Mouse (Mus musculus): ENCODE results near the gene Fbxl5. TPM values are rescaled to one million over a fixed set of nuclear protein-coding genes. Genes with fewer than 3 reads are reported as not detected.

Fbxl5 gene
- polyA plus RNA-seq, 1 experiment from 2014 or later = 96.6 TPM

DNA sequence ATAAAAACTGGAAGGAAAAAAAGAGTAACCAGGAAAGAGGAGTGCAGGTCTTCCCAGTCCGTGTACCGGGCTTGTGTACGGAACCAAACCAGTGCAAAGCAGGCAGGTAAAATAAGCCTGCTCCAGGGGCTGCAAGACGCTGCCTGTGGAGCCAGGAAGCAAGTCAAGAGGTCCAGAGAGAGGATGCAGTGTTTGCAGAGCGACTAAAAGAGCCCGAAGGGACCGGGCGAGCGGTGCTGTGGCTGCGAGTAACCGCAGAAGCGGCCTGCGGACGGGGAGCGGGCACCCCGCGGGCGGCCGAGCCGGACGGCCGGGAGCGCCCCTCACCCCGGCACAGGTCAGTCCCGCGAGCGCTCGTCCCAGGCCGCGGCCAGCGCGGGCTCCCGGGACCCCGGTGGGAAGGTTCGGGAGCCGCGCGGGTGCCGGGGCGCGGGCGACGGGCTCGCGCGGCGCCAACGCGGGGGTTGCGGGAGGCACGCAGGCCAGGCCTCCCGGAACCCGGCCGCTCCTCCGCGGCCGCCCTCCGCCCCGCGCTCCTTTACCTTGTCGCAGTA is 39.9 kb downstream of the Fbxl5 start:
- under 1% methylated on average over 49 of the region's 61 CpGs for WGBS
- Histone ChIP-seq H3K27ac (ENCODE audit: low read depth, low read length) (peak overlapping the region; percentile 99), H3K27me3 (ENCODE audit: control insufficient read depth, insufficient read depth, low read length) (no peaks in the 10 kb centered on the region), H3K9ac (replicated peaks; ENCODE audit: low read depth, low read length) (peak overlapping the region; percentile 92), H3K4me1 (ENCODE audit: control insufficient read depth, insufficient read depth, low read length) (peaks cover 15% of the 10 kb centered on the region), H3K9me3 (ENCODE audit: control insufficient read depth, low read length) (no peaks in the 10 kb centered on the region), H3K36me3 (ENCODE audit: control insufficient read depth, insufficient read depth, low read length) (no peaks in the 10 kb centered on the region), H3K4me3 (ENCODE audit: low read depth, low read length) (peak overlapping the region; percentile 83), H3K4me2 (ENCODE audit: low read depth, low read length) (peak overlapping the region; percentile 76)
- no peak; the same call in 1 of the 2 replicates for ATAC-seq (ENCODE audit: low read depth)

DNA sequence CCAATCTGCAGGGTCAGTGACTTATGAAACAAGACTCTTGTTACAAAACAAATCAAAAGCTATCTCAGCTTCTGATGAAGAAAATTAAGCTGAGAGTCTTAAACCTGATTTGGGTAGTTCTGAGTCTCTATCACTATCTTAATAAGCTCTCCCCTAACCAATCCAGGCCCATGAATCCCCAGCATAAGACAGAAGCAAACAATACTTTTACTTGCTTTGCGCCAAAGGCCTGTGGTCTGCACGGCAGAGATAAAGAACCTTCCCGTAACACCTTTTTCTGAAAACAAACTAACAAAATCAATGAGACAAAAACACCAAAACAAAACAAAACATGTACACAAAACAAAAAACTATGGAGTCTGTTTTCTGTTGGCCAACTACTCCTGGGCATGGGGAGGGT is 42.9 kb downstream of the Fbxl5 start:
- no peak for ATAC-seq (ENCODE audit: low read depth)
- Histone ChIP-seq H3K4me2 (ENCODE audit: low read depth, low read length) (no peak overlapping the region), H3K4me3 (ENCODE audit: low read depth, low read length) (no peak overlapping the region), H3K4me1 (ENCODE audit: control insufficient read depth, insufficient read depth, low read length) (peaks cover 17% of the 10 kb centered on the region), H3K27me3 (ENCODE audit: control insufficient read depth, insufficient read depth, low read length) (no peaks in the 10 kb centered on the region), H3K36me3 (ENCODE audit: control insufficient read depth, insufficient read depth, low read length) (no peaks in the 10 kb centered on the region), H3K27ac (ENCODE audit: low read depth, low read length) (no peak overlapping the region), H3K9me3 (ENCODE audit: control insufficient read depth, low read length) (no peaks in the 10 kb centered on the region), H3K9ac (replicated peaks; ENCODE audit: low read depth, low read length) (no peak overlapping the region)
- 96% methylated on average over 3 of the region's 3 CpGs for WGBS

DNA sequence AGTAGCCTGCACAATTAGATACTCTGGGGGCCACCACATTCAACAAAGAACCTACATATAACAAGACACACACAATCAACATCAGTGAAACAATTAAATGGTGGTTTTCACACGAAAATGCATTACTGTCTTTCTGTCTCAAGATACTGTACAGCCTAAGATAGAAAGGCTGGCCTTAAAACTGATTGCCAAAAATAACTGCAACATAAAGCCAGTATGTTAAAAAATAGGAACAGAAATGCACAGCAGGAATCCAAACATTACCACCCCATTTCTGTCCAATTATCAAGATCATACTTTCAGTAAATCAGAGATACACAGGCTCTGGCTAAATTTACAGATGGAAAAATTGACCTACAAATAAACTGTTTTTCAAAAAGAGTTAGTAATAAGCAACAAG is 44.4 kb downstream of the Fbxl5 start:
- ATAC-seq (ENCODE audit: low read depth) = no peak
- Histone ChIP-seq H3K36me3 (ENCODE audit: control insufficient read depth, insufficient read depth, low read length) (no peaks in the 10 kb centered on the region), H3K9ac (replicated peaks; ENCODE audit: low read depth, low read length) (no peak overlapping the region), H3K4me2 (ENCODE audit: low read depth, low read length) (no peak overlapping the region), H3K27ac (ENCODE audit: low read depth, low read length) (no peak overlapping the region), H3K4me1 (ENCODE audit: control insufficient read depth, insufficient read depth, low read length) (peaks cover 13% of the 10 kb centered on the region), H3K9me3 (ENCODE audit: control insufficient read depth, low read length) (no peaks in the 10 kb centered on the region), H3K4me3 (ENCODE audit: low read depth, low read length) (no peak overlapping the region), H3K27me3 (ENCODE audit: control insufficient read depth, insufficient read depth, low read length) (no peaks in the 10 kb centered on the region)
- 32% methylated on average over 1 of the region's 1 CpGs for WGBS

DNA sequence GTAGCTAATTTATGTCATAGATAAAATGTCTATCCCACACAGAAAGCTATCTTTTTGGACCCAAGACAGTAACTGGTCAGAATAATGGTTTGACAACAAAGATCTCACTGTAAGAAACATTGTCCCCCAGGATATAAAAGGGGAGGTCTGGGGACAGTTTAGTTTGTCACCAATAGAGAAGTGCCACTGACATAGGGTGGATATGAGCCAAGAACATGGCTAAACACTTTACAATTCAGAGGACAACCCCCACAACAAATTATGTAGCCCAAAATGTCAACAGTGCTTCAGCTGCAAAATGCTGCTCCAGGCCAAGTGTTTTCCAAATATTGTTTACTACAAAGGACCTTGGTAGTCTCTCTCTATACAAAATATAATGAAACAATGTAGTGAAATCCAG is 45.0 kb downstream of the Fbxl5 start:
- Histone ChIP-seq H3K4me3 (ENCODE audit: low read depth, low read length) (no peak overlapping the region), H3K9me3 (ENCODE audit: control insufficient read depth, low read length) (no peaks in the 10 kb centered on the region), H3K27ac (ENCODE audit: low read depth, low read length) (no peak overlapping the region), H3K36me3 (ENCODE audit: control insufficient read depth, insufficient read depth, low read length) (no peaks in the 10 kb centered on the region), H3K4me2 (ENCODE audit: low read depth, low read length) (no peak overlapping the region), H3K9ac (replicated peaks; ENCODE audit: low read depth, low read length) (no peak overlapping the region), H3K4me1 (ENCODE audit: control insufficient read depth, insufficient read depth, low read length) (peaks cover 13% of the 10 kb centered on the region), H3K27me3 (ENCODE audit: control insufficient read depth, insufficient read depth, low read length) (no peaks in the 10 kb centered on the region)
- no peak for ATAC-seq (ENCODE audit: low read depth)

DNA sequence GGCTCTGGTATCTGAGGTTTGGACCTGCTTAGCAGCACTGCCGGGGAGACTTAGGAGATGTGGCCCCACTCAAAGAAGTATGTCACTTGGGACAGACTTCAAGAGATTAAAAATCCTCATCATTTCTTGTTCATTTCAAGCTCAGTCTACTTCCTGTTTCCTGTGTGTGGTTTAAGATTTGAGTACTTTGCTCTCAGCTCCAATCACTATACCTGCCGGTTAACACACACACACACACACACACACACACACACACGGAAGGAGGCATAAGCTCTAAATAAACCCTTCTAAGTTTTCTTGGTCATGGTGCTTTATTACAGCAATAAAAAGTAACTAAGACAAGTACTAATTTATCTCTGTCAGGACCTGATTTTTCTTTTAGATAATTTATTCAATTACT is 49.9 kb downstream of the Fbxl5 start:
- WGBS = 87% methylated on average over 3 of the region's 3 CpGs
- no peak for ATAC-seq (ENCODE audit: low read depth)
- peaks cover 3% of the 10 kb centered on the region; the same call in 1 of the 2 replicates for H3K4me1 ChIP-seq (ENCODE audit: control insufficient read depth, insufficient read depth, low read length)

DNA sequence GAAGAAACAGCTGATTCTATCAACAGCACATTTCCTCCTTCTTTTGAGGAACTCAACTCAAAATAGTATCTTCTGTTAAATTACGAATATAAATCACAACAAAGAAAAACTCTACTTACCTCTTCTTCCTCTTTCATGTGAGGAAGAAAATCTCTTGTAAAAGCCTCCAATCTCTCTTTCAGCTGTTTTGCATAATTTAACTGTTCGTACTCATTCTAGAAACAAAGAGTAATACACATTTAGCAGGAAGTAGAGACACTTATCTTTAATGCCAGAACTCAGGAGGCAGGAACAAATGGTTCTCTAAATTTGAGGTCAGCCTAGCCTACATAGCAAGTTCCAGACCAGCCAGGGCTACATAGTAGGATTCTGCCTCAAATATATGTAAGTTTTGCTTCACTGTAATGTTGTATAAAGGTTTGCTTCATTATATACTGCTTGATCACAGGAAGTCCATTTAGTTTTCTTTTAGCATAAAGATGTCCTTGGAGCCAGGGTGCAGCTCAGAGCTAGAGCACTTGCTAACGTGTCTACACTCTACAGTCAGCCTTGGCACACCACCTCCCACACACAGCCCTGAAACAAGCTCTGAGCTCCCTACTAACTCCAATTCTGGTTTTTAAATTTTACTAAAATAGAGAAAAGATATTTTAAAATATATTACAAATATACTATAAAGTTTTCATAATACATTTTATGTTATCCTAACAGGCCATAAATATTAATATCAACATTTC is 50.7 kb downstream of the Fbxl5 start:
- Histone ChIP-seq H3K4me3 (ENCODE audit: low read depth, low read length) (no peak overlapping the region), H3K27me3 (ENCODE audit: control insufficient read depth, insufficient read depth, low read length) (no peaks in the 10 kb centered on the region), H3K9ac (replicated peaks; ENCODE audit: low read depth, low read length) (no peak overlapping the region), H3K27ac (ENCODE audit: low read depth, low read length) (no peak overlapping the region), H3K4me1 (ENCODE audit: control insufficient read depth, insufficient read depth, low read length) (no peaks in the 10 kb centered on the region), H3K4me2 (ENCODE audit: low read depth, low read length) (no peak overlapping the region), H3K9me3 (ENCODE audit: control insufficient read depth, low read length) (no peaks in the 10 kb centered on the region), H3K36me3 (ENCODE audit: control insufficient read depth, insufficient read depth, low read length) (peaks cover 6% of the 10 kb centered on the region; the same call in 1 of the 2 replicates)
- WGBS = 90% methylated on average over 3 of the region's 3 CpGs
- ATAC-seq (ENCODE audit: low read depth) = no peak

More for the DNA sequence above, 49.9 kb downstream of the Fbxl5 start:
- H3K4me3 ChIP-seq (ENCODE audit: low read depth, low read length) = no peak overlapping the region
- no peak overlapping the region for H3K9ac ChIP-seq (replicated peaks; ENCODE audit: low read depth, low read length)
- H3K4me2 ChIP-seq (ENCODE audit: low read depth, low read length) = no peak overlapping the region
- no peaks in the 10 kb centered on the region for H3K9me3 ChIP-seq (ENCODE audit: control insufficient read depth, low read length)
- no peak overlapping the region for H3K27ac ChIP-seq (ENCODE audit: low read depth, low read length)
- H3K27me3 ChIP-seq (ENCODE audit: control insufficient read depth, insufficient read depth, low read length) = no peaks in the 10 kb centered on the region
- H3K36me3 ChIP-seq (ENCODE audit: control insufficient read depth, insufficient read depth, low read length) = peaks cover 6% of the 10 kb centered on the region; the same call in 1 of the 2 replicates

DNA sequence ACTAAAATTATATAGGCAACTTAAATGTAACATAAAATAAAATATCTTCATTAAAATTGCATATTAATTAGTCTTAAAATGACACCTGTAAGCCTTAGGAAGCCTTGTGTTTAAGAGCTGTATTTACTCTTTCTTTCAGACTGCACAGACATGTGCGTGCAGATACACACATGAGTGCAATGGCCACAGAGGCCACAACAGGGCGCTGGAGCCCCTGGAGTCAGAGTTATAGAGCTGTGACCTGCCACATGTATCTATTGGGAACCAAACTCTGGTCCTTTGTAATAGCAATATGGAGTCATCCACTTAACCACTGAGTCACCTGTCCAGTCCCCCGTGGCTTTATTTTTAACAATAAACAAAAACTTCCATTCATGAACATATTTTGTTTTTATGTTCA is 72.3 kb downstream of the Fbxl5 start:
- H3K27me3 ChIP-seq (ENCODE audit: control insufficient read depth, insufficient read depth, low read length) = no peaks in the 10 kb centered on the region
- H3K36me3 ChIP-seq (ENCODE audit: control insufficient read depth, insufficient read depth, low read length) = 0 out of 2 replicates have a peak, but pooled peaks cover 4% of the 10 kb centered on the region
- H3K4me3 ChIP-seq (ENCODE audit: low read depth, low read length) = no peak overlapping the region
- H3K4me2 ChIP-seq (ENCODE audit: low read depth, low read length) = no peak overlapping the region
- H3K9ac ChIP-seq (replicated peaks; ENCODE audit: low read depth, low read length) = no peak overlapping the region
- ATAC-seq (ENCODE audit: low read depth) = no peak
- 85% methylated on average over 3 of the region's 3 CpGs for WGBS
- no peaks in the 10 kb centered on the region for H3K9me3 ChIP-seq (ENCODE audit: control insufficient read depth, low read length)
- H3K4me1 ChIP-seq (ENCODE audit: control insufficient read depth, insufficient read depth, low read length) = no peaks in the 10 kb centered on the region
- H3K27ac ChIP-seq (ENCODE audit: low read depth, low read length) = no peak overlapping the region

DNA sequence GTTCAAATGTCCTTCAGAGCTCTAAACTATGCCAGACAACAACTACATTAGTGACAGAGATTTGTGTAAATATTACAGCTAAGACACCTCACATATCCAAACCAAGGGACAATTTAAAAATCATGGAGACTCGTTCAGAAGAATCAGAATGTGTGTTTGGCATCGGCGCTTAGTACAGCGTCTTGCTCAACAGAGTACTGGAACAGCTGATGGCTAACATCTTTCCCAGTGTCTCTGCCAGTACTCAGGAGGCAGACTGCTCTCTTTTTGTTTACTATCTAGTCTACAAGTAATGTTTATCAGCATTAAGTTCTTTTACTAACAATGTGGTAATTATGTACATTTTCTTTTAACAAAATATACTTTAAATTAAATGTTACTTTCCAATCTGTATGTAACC is 73.4 kb downstream of the Fbxl5 start:
- peaks cover 6% of the 10 kb centered on the region; the same call in 1 of the 2 replicates for H3K36me3 ChIP-seq (ENCODE audit: control insufficient read depth, insufficient read depth, low read length)
- no peak overlapping the region for H3K27ac ChIP-seq (ENCODE audit: low read depth, low read length)
- H3K9me3 ChIP-seq (ENCODE audit: control insufficient read depth, low read length) = no peaks in the 10 kb centered on the region
- no peaks in the 10 kb centered on the region for H3K27me3 ChIP-seq (ENCODE audit: control insufficient read depth, insufficient read depth, low read length)
- no peak overlapping the region for H3K4me2 ChIP-seq (ENCODE audit: low read depth, low read length)
- ATAC-seq (ENCODE audit: low read depth) = no peak
- 89% methylated on average over 4 of the region's 4 CpGs for WGBS
- no peak overlapping the region for H3K9ac ChIP-seq (replicated peaks; ENCODE audit: low read depth, low read length)
- no peaks in the 10 kb centered on the region for H3K4me1 ChIP-seq (ENCODE audit: control insufficient read depth, insufficient read depth, low read length)
- no peak overlapping the region for H3K4me3 ChIP-seq (ENCODE audit: low read depth, low read length)

DNA sequence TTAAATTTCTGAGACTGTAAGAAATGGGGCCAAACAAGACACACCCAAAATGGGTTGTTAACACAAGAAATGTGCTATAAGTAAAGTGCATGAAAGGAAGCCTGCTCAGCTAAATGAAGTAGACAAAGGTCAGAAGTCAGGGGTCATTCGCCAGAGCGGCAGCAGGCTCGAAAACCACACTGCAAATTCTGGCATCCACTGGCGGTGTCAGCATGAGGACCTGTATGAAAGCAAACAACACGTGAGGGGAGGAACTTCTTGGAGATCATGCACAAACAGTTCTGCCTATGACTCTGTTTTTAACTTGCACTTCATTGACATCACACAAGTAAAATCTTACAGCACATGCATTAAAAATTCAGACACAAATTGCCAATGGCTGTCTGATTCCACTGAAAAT is 76.3 kb downstream of the Fbxl5 start:
- Histone ChIP-seq H3K27me3 (ENCODE audit: control insufficient read depth, insufficient read depth, low read length) (no peaks in the 10 kb centered on the region), H3K4me2 (ENCODE audit: low read depth, low read length) (no peak overlapping the region), H3K9ac (replicated peaks; ENCODE audit: low read depth, low read length) (no peak overlapping the region), H3K4me1 (ENCODE audit: control insufficient read depth, insufficient read depth, low read length) (no peaks in the 10 kb centered on the region), H3K27ac (ENCODE audit: low read depth, low read length) (no peak overlapping the region), H3K36me3 (ENCODE audit: control insufficient read depth, insufficient read depth, low read length) (peaks cover 6% of the 10 kb centered on the region; the same call in 1 of the 2 replicates), H3K4me3 (ENCODE audit: low read depth, low read length) (no peak overlapping the region), H3K9me3 (ENCODE audit: control insufficient read depth, low read length) (no peaks in the 10 kb centered on the region)
- 46% methylated on average over 5 of the region's 5 CpGs for WGBS
- ATAC-seq (ENCODE audit: low read depth) = no peak

Measured in neural tube, embryonic 14.5 days (tissue).